Mouse (Mus musculus) adrenal gland, postnatal 4 days (tissue): Measurements from ENCODE around the gene Tmem69. TPM values are rescaled to one million over a fixed set of nuclear protein-coding genes. Genes with fewer than 3 reads are reported as not detected.

Experiments
- total RNA-seq, 2 experiments: library from RNA; stranded (reverse); gene quantifications; 2 replicates each; pipeline ENCODE4 v1.2.3; 2021

The Tmem69 gene
- total RNA-seq, 2 experiments from 2014 or later, result 17.8 to 18.4 TPM

Other genes starting within 250 kb of the Tmem69 start
- 10 to 100 TPM; 60.1 to 63.3 TPM for gene Mast2, start 91.8 kb downstream of the Tmem69 start, total RNA-seq
- gene Ipp, start 48.4 kb downstream of the Tmem69 start, total RNA-seq, result 10 to 100 TPM; 20.7 to 21.0 TPM
- 10 to 100 TPM; 68.3 to 77.2 TPM for gene Gpbp1l1, start 1.7 kb upstream of the Tmem69 start, total RNA-seq
- 10 to 100 TPM; 14.4 to 16.1 TPM for gene Ccdc17, start 40.7 kb upstream of the Tmem69 start, total RNA-seq
- 10 to 100 TPM; 71.2 to 80.6 TPM for gene Nasp, start 72.0 kb upstream of the Tmem69 start, total RNA-seq
- gene Akr1a1, start 95.7 kb upstream of the Tmem69 start, total RNA-seq, result 100 to 1,000 TPM; 756 to 759 TPM
- gene Prdx1, start 129.6 kb upstream of the Tmem69 start, total RNA-seq, result 100 to 1,000 TPM; 471 to 527 TPM
- 10 to 100 TPM; 26.7 to 27.1 TPM for gene Mmachc, start 152.5 kb upstream of the Tmem69 start, total RNA-seq
- 10 to 100 TPM; 22.3 to 22.6 TPM for gene Ccdc163, start 152.6 kb upstream of the Tmem69 start, total RNA-seq
- 1 to 10 TPM; 7.0 to 7.4 TPM for gene Tesk2, start 165.0 kb upstream of the Tmem69 start, total RNA-seq